Mouse (Mus musculus) heart, postnatal 36 days (tissue): ENCODE data around the gene Rnft2. TPM values are rescaled to one million over a fixed set of nuclear protein-coding genes. Genes with fewer than 3 reads are reported as not detected.
A peak's percentile ranks its signal among the peaks of the same experiment; 100 is the strongest.

Experiments
- DNase-seq, 2 experiments: peaks; one replicate each; pipeline ENCODE4 v3.0.0; 2021 to 2022
- intact Hi-C: fragments of 180-260 bp; cut with DNase I; formaldehyde crosslinking; loops from one replicate; pipeline ENCODE4 v1.15.1; 2025
- total RNA-seq, 2 experiments: library from RNA; stranded (reverse); gene quantifications; 2 replicates each; pipeline ENCODE4 v1.2.3; 2021

Rnft2 gene
- total RNA-seq, result 1 to 10 TPM; 2.0 to 2.5 TPM

- intact Hi-C loops, result loop anchor here (5.0 kb wide), 1 partner anchor 73 kb away; no protein-coding TSS in a partner anchor
- peak; percentile 98 to 99 for DNase-seq
Measured at GRCm38 (mm10) chr5:118244606-118245443, at the start of gene Rnft2, which contains the start of gene 2410131K14Rik. TSS of gene Rnft2 (minus strand) at chr5:118245116. TSS of gene 2410131K14Rik (plus strand) at chr5:118245227.

- DNase-seq, result peak; percentile 92 to 94
Measured at GRCm38 (mm10) chr5:118294086-118294864, 49.4 kb upstream of the Rnft2 start.

GRCm38 (mm10) chr5:118292476-118292875 is 47.6 kb upstream of the Rnft2 start:
- no peak for DNase-seq
- intact Hi-C loops, result no loop called here

More at GRCm38 (mm10) chr5:118294086-118294864, 49.4 kb upstream of the Rnft2 start:
- intact Hi-C loops, result no loop called here

GRCm38 (mm10) chr5:118291453-118291852 is 46.5 kb upstream of the Rnft2 start:
- no peak for DNase-seq
- intact Hi-C loops, result no loop called here

- intact Hi-C loops, result loop anchor here (2.0 kb wide), 1 partner anchor 21 kb away; no protein-coding TSS in a partner anchor
- no peak for DNase-seq
Measured at GRCm38 (mm10) chr5:118277741-118278495, 33.0 kb upstream of the Rnft2 start.

- DNase-seq, result no peak
- intact Hi-C loops, result loop anchor here (2.0 kb wide), 1 partner anchor 20 kb away; no protein-coding TSS in a partner anchor
Measured at GRCm38 (mm10) chr5:118276711-118277110, 31.8 kb upstream of the Rnft2 start.

- intact Hi-C loops, result loop anchor here (2.0 kb wide), 1 partner anchor 19 kb away; no protein-coding TSS in a partner anchor
- no peak for DNase-seq
Measured at GRCm38 (mm10) chr5:118276281-118276680, 31.4 kb upstream of the Rnft2 start.

- intact Hi-C loops, result loop anchor here (1.0 to 5.0 kb wide), 4 partner anchors 21 to 483 kb away; no protein-coding TSS in a partner anchor
- no peak for DNase-seq
Measured at GRCm38 (mm10) chr5:118274546-118274945, 29.6 kb upstream of the Rnft2 start.

GRCm38 (mm10) chr5:118273446-118273845 is 28.5 kb upstream of the Rnft2 start:
- intact Hi-C loops, result loop anchor here (5.0 kb wide), 3 partner anchors 144 to 484 kb away; no protein-coding TSS in a partner anchor
- no peak for DNase-seq

GRCm38 (mm10) chr5:118271449-118272110 is 26.7 kb upstream of the Rnft2 start:
- intact Hi-C loops, result loop anchor here (5.0 kb wide), 3 partner anchors 146 to 486 kb away; no protein-coding TSS in a partner anchor
- no peak for DNase-seq

GRCm38 (mm10) chr5:118268987-118269386 is 24.1 kb upstream of the Rnft2 start:
- DNase-seq, result peak; percentile 90 to 95
- intact Hi-C loops, result loop anchor here (1.0 to 2.0 kb wide), 5 partner anchors 50 to 468 kb away; no protein-coding TSS in a partner anchor

- intact Hi-C loops, result no loop called here
- DNase-seq, result no peak
Measured at GRCm38 (mm10) chr5:118266309-118266708, 21.4 kb upstream of the Rnft2 start.

GRCm38 (mm10) chr5:118265366-118265765 is 20.4 kb upstream of the Rnft2 start:
- DNase-seq, result no peak
- intact Hi-C loops, result no loop called here

GRCm38 (mm10) chr5:118264279-118264678 is 19.4 kb upstream of the Rnft2 start:
- DNase-seq, result no peak
- intact Hi-C loops, result no loop called here

GRCm38 (mm10) chr5:118262418-118262817 is 17.5 kb upstream of the Rnft2 start:
- intact Hi-C loops, result no loop called here
- DNase-seq, result no peak

- DNase-seq, result no peak
- intact Hi-C loops, result no loop called here
Measured at GRCm38 (mm10) chr5:118261181-118261580, 16.3 kb upstream of the Rnft2 start.

GRCm38 (mm10) chr5:118260642-118261041 is 15.7 kb upstream of the Rnft2 start:
- no peak for DNase-seq
- intact Hi-C loops, result no loop called here

- intact Hi-C loops, result no loop called here
- DNase-seq, result no peak
Measured at GRCm38 (mm10) chr5:118260055-118260454, 15.1 kb upstream of the Rnft2 start.

GRCm38 (mm10) chr5:118259636-118260035 is 14.7 kb upstream of the Rnft2 start:
- DNase-seq, result no peak
- intact Hi-C loops, result no loop called here

GRCm38 (mm10) chr5:118259152-118259551 is 14.2 kb upstream of the Rnft2 start:
- no peak for DNase-seq
- intact Hi-C loops, result no loop called here
